Mouse (Mus musculus) small intestine, adult 2 months (tissue): ENCODE results near the gene Ubqlnl.

Experiments used
- CTCF ChIP-seq: fragments of 200-500 bp; IDR thresholded peaks from 2 replicates; pipeline ENCODE4 v1.5.1; 2012; ENCODE audit warnings: low read depth, mild to moderate bottlenecking, control low read depth, inconsistent platforms, low read length, moderate library complexity, mixed read lengths; ENCODE audit not compliant: insufficient replicate concordance, insufficient read length; ENCODE audit errors: extremely low read depth
- POLR2A ChIP-seq: fragments of 200-500 bp; IDR thresholded peaks from 2 replicates; pipeline ENCODE4 v1.6.1; 2012; ENCODE audit warnings: low read depth, mild to moderate bottlenecking, control low read depth, inconsistent platforms, low read length, moderate library complexity

GRCm38 (mm10) chr7:104103913-104104756 lies 46.2 kb downstream of the Ubqlnl start:
- TF ChIP-seq CTCF (no peak), POLR2A (no peak)
